Mouse (Mus musculus) thymus, postnatal 0 days (tissue): ENCODE data around the gene Hspb11. TPM values are rescaled to one million over a fixed set of nuclear protein-coding genes. Genes with fewer than 3 reads are reported as not detected.

Experiments used
- DNase-seq: peaks from one replicate; pipeline ENCODE4 v3.0.0-alpha.2; 2015; ENCODE audit warnings: low spot score
- polyA plus RNA-seq: library from polyadenylated mRNA; unstranded; fragments of >200 nt; fragmentation: Nextera tagmentation; extraction: Ambion mirVana; gene quantifications from 2 replicates; pipeline ENCODE4 v1.2.1, GENCODE M21; 2015

The Hspb11 gene
- polyA plus RNA-seq, 1 experiment from 2014 or later, result 106 TPM

DNA sequence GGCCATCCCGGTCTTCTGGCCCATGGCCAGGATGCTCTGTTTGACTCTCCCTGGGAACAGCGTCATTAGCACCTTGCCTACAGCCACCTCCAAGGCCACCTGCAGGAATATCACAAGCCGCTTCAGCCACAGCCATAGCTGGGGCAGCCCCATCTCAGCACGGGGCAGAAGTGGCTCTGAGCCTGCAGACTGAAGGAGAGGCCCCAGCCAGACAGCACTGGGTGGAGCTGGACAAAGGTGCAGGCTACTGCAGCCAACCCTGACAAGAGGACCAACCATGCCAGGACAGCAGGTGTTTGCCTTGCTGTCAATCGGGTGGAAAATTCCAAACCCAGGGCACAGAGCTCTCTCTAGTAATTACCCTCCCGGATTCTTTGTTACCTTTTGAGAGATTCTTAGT is 53.6 kb downstream of the Hspb11 start, which contains the start of gene Dio1:
TSS of gene Dio1 (minus strand) at position 204 of the 400 bp plus-strand sequence.
- no peak for DNase-seq

DNA sequence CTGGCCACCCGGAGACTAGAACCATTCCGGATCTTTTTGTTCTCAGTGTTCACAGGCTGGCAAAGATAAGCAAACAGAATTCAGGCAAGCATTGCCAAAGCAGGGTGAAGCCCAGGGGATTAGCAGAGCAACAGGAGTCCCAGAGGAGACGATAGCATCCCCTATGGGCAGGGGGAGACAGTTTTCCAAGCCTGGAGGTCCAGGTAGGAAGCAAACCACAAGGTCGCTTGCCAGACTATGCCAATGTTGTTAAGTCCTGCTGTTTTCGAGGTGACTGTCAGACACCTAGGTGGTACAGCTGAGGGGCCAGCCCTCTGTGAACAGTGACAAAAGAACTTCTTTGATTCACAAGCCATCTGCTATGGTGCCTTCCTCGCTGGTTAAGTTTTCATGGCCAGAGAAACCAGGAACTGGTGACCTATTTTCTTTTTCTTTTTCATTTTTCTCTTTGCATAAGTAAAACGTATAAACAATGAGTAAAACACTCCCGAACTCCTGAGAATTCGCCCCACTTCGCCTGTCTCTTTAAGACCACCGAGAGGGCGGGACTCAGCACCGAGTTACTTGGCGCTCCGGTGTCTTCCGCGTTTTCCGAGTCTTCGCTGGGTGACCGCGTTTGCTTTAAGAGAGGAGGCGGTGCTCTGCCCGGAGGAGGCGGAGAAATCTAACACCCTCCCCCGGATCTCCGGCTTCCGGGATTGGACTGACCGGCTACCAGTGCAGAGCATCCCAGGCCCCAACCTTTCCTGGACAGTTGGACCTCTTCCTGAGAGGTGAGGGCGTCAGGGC is 60.5 kb downstream of the Hspb11 start, which contains the start of gene Yipf1:
TSS of gene Yipf1 (plus strand) at position 674 of the 789 bp plus-strand sequence.
- peak; percentile 92 for DNase-seq

DNA sequence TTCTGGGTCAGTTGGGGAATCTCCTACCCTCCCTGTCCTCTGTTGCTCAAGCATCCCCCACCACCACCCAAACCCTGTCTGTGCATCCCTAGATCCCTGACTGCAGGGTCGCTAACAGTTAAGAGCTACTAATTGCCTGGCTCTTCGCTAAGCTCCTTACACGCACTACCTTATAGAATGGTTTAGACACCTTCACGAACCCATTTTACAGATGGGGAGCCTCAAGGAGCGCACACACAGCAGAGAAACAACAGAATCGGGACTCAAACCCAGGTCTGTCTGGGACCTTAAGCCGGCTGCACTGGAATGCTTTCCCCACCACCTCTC is 61.0 kb downstream of the Hspb11 start:
- DNase-seq, result no peak

DNA sequence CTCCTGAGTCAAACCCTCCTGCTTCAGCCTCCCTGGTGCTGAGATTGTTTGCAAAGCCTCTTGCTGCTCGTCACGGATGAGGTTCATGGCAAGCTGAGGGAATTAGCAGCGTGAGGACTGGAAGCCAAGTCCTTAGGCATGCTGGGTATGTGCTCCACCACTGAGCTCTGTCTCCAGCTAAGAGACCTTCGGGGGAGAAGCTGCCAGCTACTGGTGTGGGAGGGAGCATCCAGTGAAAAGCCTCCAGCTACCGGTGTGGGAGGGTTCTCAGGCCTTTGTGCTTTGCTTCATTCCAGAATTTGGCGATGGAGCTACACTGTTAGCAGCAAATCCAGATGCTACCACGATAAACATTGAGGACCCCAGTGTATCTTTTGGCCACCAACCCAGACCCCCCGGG is 65.3 kb downstream of the Hspb11 start:
- DNase-seq, result no peak

DNA sequence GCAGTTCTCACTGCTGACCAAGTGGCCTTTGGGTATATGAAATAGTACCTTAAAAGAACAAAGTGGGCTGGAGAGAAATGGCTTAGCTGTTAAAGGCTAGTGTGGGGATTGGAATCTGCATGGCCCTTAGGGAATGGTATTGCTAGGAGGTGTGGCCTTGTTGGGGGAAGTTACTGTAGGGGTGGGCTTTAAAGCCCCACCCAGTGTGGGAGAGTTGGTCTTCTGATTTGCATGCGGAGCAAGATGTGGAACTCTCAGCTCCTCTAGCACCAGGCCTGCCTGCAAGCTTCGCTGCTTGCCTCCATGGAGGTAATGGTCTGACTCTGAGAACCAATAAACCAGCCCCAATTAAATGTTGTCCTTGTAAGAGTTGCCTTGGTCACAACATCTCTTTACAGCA is 67.6 kb downstream of the Hspb11 start:
- no peak for DNase-seq

DNA sequence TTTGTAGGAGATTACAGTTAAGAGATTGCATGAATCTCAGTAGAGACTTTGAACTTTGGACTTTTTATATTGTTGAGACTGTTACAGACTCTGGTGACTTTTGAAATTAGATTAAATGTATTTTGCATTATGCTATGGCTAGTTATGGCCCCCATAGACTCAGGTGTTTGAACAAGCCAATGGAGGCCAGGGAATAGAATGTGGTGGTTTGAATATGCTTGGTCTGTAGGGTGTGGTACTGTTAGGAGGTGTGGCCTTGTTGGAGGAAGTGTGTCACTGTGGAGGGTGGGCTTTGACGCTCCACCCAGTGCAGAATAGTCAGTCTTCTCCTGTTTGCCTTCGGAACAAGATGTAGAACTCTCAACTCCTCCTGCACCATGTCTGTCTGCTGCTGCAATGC is 69.7 kb downstream of the Hspb11 start:
- no peak for DNase-seq

DNA sequence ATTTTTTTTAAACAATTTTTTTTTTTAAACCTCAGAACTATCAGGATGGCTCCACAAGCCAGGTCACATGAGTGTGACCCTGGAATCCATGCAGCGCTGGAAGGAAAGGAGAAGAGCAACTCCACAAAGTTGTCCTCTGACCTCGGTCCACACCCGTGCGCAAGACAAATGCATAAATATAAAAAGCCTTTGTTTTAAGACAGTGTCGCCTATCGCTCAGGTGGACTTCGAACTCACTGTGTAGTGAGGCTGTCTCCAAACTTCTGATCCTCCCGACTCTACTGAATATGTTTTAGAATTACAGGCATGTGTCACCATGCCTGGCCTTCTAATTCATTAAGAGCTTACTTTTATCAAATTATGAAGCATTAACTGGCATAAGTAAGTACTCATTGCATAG is 75.1 kb downstream of the Hspb11 start:
- no peak for DNase-seq

Other genes starting within 250 kb of the Hspb11 start
- 78.1 and 80.6 TPM in 2 replicates for gene Mrpl37, start 186.7 kb upstream of the Hspb11 start, polyA plus RNA-seq
- gene Cyb5rl, start 186.6 kb upstream of the Hspb11 start, polyA plus RNA-seq, result 5.0 and 5.3 TPM in 2 replicates
- gene Cdcp2, start 156.7 kb upstream of the Hspb11 start, polyA plus RNA-seq, result not detected in 2 replicates
- gene Tmem59, start 75.2 kb upstream of the Hspb11 start, polyA plus RNA-seq, result 373 and 377 TPM in 2 replicates
- 48.4 and 67.1 TPM in 2 replicates for gene Tceanc2, start 74.5 kb upstream of the Hspb11 start, polyA plus RNA-seq
- gene Ldlrad1, start 44.4 kb upstream of the Hspb11 start, polyA plus RNA-seq, result 0.19 and 0.38 TPM in 2 replicates
- 127 and 129 TPM in 2 replicates for gene Lrrc42, start 61 bp upstream of the Hspb11 start, polyA plus RNA-seq
- gene Dio1, start 53.6 kb downstream of the Hspb11 start, polyA plus RNA-seq, result 6.8 and 7.2 TPM in 2 replicates
- gene Yipf1, start 60.8 kb downstream of the Hspb11 start, polyA plus RNA-seq, result 84.3 and 87.2 TPM in 2 replicates
- 14.9 and 19.6 TPM in 2 replicates for gene Ndc1, start 114.2 kb downstream of the Hspb11 start, polyA plus RNA-seq
- 0.05 and 0.27 TPM in 2 replicates for gene Glis1, start 181.0 kb downstream of the Hspb11 start, polyA plus RNA-seq